Mouse (Mus musculus): ENCODE measurements around the gene Auts2.

DNA sequence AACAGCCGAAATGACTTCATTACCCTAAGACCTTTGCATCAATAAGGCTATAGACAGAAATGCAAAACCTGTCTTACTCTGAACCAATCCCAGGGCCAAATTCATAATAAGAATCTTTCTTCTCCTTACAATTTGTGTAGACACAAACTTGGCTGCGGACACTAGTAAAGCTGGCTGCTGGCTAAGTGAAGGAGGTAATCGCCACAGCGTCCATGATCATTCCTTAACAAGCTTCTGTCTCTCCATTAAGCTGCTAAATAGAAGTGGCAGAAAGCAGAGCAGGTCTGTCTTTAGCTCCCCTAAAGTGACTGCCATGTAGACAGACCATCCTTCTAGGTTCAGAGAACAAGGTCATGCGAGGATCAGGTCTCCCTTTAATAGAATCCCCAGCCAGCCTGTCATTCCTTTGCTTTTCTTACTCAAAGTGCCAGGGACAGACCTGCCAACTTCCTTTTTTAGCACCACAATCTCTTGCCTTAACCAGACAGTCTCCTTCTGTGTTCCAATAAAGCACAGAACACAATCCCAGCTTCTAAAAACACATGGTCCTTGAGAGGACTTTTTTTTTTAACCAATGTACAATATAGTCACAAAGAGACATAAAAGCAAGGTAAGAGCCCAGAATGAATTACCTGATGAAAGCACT lies 70.8 kb downstream of the Auts2 start:
- TF ChIP-seq HCFC1 (IDR thresholded peaks at IDR 0.05; ENCODE audit: low read depth, low read length) (no peak), MAX (IDR thresholded peaks at IDR 0.05; ENCODE audit: low read length) (no peak), CTCF (conservative IDR thresholded peaks at IDR 0.05 in 1 of 2, IDR thresholded peaks at IDR 0.05 in 1 of 2; ENCODE audit: low read depth in 2 of 2, low read length in 2 of 2) (no peak), ETS1 (conservative IDR thresholded peaks at IDR 0.05; ENCODE audit: low read depth, low read length) (no peak), UBTF (IDR thresholded peaks at IDR 0.05; ENCODE audit: low read depth, low read length) (no peak), POLR2AphosphoS2 (IDR thresholded peaks at IDR 0.05; ENCODE audit: low read depth, low read length) (no peak), ZNF384 (IDR thresholded peaks at IDR 0.05; ENCODE audit: low read depth, low read length) (no peak), POLR2A (IDR thresholded peaks at IDR 0.05; ENCODE audit: low read depth, low read length) (no peak), USF2 (conservative IDR thresholded peaks at IDR 0.05; ENCODE audit: low read depth, low read length) (no peak), PAX5 (IDR thresholded peaks at IDR 0.05; ENCODE audit: low read length) (no peak), USF1 (IDR thresholded peaks at IDR 0.05; ENCODE audit: low read depth, low read length) (no peak), ELF1 (IDR thresholded peaks at IDR 0.05; ENCODE audit: low read depth, low read length) (no peak)

All from CH12.LX (cell line).